Mouse (Mus musculus) neural tube, embryonic 12.5 days (tissue): Measurements from ENCODE around the gene Ccser1. TPM values are rescaled to one million over a fixed set of nuclear protein-coding genes. Genes with fewer than 3 reads are reported as not detected.
A peak's percentile ranks its signal among the peaks of the same experiment; 100 is the strongest.
"Not testable (repeated sequence)": the region's sequence is repeated elsewhere in the genome, so short reads cannot be mapped to it uniquely, and the experiment has no call there.

ENCODE experiments used
- ATAC-seq: fragments of 200-750 bp; cut with Nextera tagmentation; 2 replicates; pipeline ENCODE4 v1.8.0; 2017; ENCODE audit warnings: low read depth, mild to moderate bottlenecking, moderate TSS enrichment, moderate library complexity; ENCODE audit not compliant: low FRiP score
- H3K27ac ChIP-seq: fragments of 300-500 bp; sonication (generic); 2 replicates; pipeline ENCODE4 v1.5.1; 2016
- H3K27me3 ChIP-seq: fragments of 300-500 bp; sonication (generic); replicated peaks from 2 replicates; pipeline ENCODE4 v1.6.1; 2016; ENCODE audit warnings: mild to moderate bottlenecking
- H3K36me3 ChIP-seq: fragments of 300-500 bp; sonication (generic); 2 replicates; pipeline ENCODE4 v1.6.1; 2016; ENCODE audit warnings: mild to moderate bottlenecking
- H3K4me1 ChIP-seq: fragments of 300-500 bp; sonication (generic); 2 replicates; pipeline ENCODE4 v1.6.1; 2016
- H3K4me2 ChIP-seq: fragments of 300-500 bp; sonication (generic); replicated peaks from 2 replicates; pipeline ENCODE4 v1.6.1; 2016; ENCODE audit warnings: mild to moderate bottlenecking
- H3K4me3 ChIP-seq: fragments of 300-500 bp; sonication (generic); 2 replicates; pipeline ENCODE4 v1.5.1; 2016
- H3K9ac ChIP-seq: fragments of 300-500 bp; sonication (generic); 2 replicates; pipeline ENCODE4 v1.6.1; 2016; ENCODE audit warnings: mild to moderate bottlenecking
- H3K9me3 ChIP-seq: fragments of 300-500 bp; sonication (generic); 2 replicates; pipeline ENCODE4 v1.6.1; 2016; ENCODE audit warnings: mild to moderate bottlenecking
- WGBS: fragments of 180-500 bp; shearing (Covaris S2); methylation state at CpG from one replicate; pipeline ENCODE4 v1.1.7; 2016; 5-methylcytosine and 5-hydroxymethylcytosine counted together
- polyA plus RNA-seq: library from polyadenylated mRNA; unstranded; fragments of >200 nt; fragmentation: Nextera tagmentation; extraction: Ambion mirVana; gene quantifications from 2 replicates; pipeline ENCODE4 v1.2.1, GENCODE M21; 2016

Gene Ccser1
- polyA plus RNA-seq, 1 experiment from 2014 or later = 19.4 TPM

- Histone ChIP-seq H3K27me3 (no peaks in the 10 kb centered on the region), H3K4me1 (no peaks in the 10 kb centered on the region)
- 26% methylated on average over 1 of the region's 1 CpGs for WGBS
Observed at GRCm38 (mm10) chr6:62044454-62044853, 864.3 kb downstream of the Ccser1 start.

GRCm38 (mm10) chr6:62045042-62045441 lies 864.9 kb downstream of the Ccser1 start:
- not testable (repeated sequence) for H3K27ac ChIP-seq, ATAC-seq, H3K9me3 ChIP-seq, H3K27me3 ChIP-seq, H3K4me3 ChIP-seq, H3K4me1 ChIP-seq, H3K9ac ChIP-seq, H3K36me3 ChIP-seq, H3K4me2 ChIP-seq
- WGBS = 33% methylated on average over 1 of the region's 1 CpGs

More at GRCm38 (mm10) chr6:62044454-62044853, 864.3 kb downstream of the Ccser1 start:
- Histone ChIP-seq H3K36me3 (no peaks in the 10 kb centered on the region), H3K4me2 (no peak overlapping the region), H3K9ac (no peak overlapping the region), H3K9me3 (no peaks in the 10 kb centered on the region), H3K4me3 (no peak overlapping the region), H3K27ac (no peak overlapping the region)
- no peak for ATAC-seq

- no peaks in the 10 kb centered on the region for H3K36me3 ChIP-seq
- no peaks in the 10 kb centered on the region for H3K27me3 ChIP-seq
- no peak overlapping the region for H3K27ac ChIP-seq
- H3K4me2 ChIP-seq = no peak overlapping the region
- ATAC-seq = no peak
- no peaks in the 10 kb centered on the region for H3K4me1 ChIP-seq
- H3K9me3 ChIP-seq = no peaks in the 10 kb centered on the region
- no peak overlapping the region for H3K9ac ChIP-seq
- no peak overlapping the region for H3K4me3 ChIP-seq
- 78% methylated on average over 2 of the region's 2 CpGs for WGBS
Observed at GRCm38 (mm10) chr6:62055276-62055675, 875.2 kb downstream of the Ccser1 start.

GRCm38 (mm10) chr6:62066363-62067023 lies 886.4 kb downstream of the Ccser1 start:
- Histone ChIP-seq H3K4me3 (no peak overlapping the region), H3K27ac (no peak overlapping the region), H3K9me3 (no peaks in the 10 kb centered on the region), H3K27me3 (no peaks in the 10 kb centered on the region), H3K4me1 (no peaks in the 10 kb centered on the region), H3K36me3 (no peaks in the 10 kb centered on the region), H3K4me2 (no peak overlapping the region), H3K9ac (no peak overlapping the region)
- WGBS = 60% methylated on average over 6 of the region's 6 CpGs
- ATAC-seq = peak; percentile 63; the same call in 1 of the 2 replicates

GRCm38 (mm10) chr6:62067024-62067380 lies 886.9 kb downstream of the Ccser1 start:
- H3K9me3 ChIP-seq = no peaks in the 10 kb centered on the region

GRCm38 (mm10) chr6:62105464-62105863 lies 925.3 kb downstream of the Ccser1 start:
- Histone ChIP-seq H3K9me3 (no peaks in the 10 kb centered on the region), H3K27me3 (no peaks in the 10 kb centered on the region), H3K4me3 (no peak overlapping the region), H3K36me3 (no peaks in the 10 kb centered on the region), H3K4me2 (no peak overlapping the region), H3K27ac (no peak overlapping the region), H3K9ac (no peak overlapping the region), H3K4me1 (no peaks in the 10 kb centered on the region)
- 58% methylated on average over 2 of the region's 2 CpGs for WGBS
- ATAC-seq = no peak

More at GRCm38 (mm10) chr6:62067024-62067380, 886.9 kb downstream of the Ccser1 start:
- Histone ChIP-seq H3K27me3 (no peaks in the 10 kb centered on the region), H3K4me2 (no peak overlapping the region), H3K27ac (no peak overlapping the region), H3K36me3 (no peaks in the 10 kb centered on the region), H3K4me3 (no peak overlapping the region), H3K9ac (no peak overlapping the region), H3K4me1 (no peaks in the 10 kb centered on the region)
- 82% methylated on average over 4 of the region's 4 CpGs for WGBS
- no peak for ATAC-seq

GRCm38 (mm10) chr6:62132531-62132930 lies 952.4 kb downstream of the Ccser1 start:
- no peaks in the 10 kb centered on the region for H3K9me3 ChIP-seq
- H3K9ac ChIP-seq = no peak overlapping the region
- H3K4me3 ChIP-seq = no peak overlapping the region
- no peak overlapping the region for H3K4me2 ChIP-seq
- 88% methylated on average over 2 of the region's 2 CpGs for WGBS
- H3K36me3 ChIP-seq = no peaks in the 10 kb centered on the region
- ATAC-seq = no peak
- H3K27ac ChIP-seq = no peak overlapping the region
- no peaks in the 10 kb centered on the region for H3K4me1 ChIP-seq
- no peaks in the 10 kb centered on the region for H3K27me3 ChIP-seq

- no peaks in the 10 kb centered on the region for H3K9me3 ChIP-seq
- no peak for ATAC-seq
- no peaks in the 10 kb centered on the region for H3K27me3 ChIP-seq
- no peaks in the 10 kb centered on the region for H3K4me1 ChIP-seq
- H3K9ac ChIP-seq = no peak overlapping the region
- H3K27ac ChIP-seq = no peak overlapping the region
- no peak overlapping the region for H3K4me2 ChIP-seq
- H3K36me3 ChIP-seq = no peaks in the 10 kb centered on the region
- no peak overlapping the region for H3K4me3 ChIP-seq
Observed at GRCm38 (mm10) chr6:62160320-62160719, 980.2 kb downstream of the Ccser1 start.

- no peaks in the 10 kb centered on the region for H3K36me3 ChIP-seq
- no peaks in the 10 kb centered on the region for H3K9me3 ChIP-seq
- no peaks in the 10 kb centered on the region for H3K4me1 ChIP-seq
- H3K27ac ChIP-seq = no peak overlapping the region
- WGBS = 71% methylated on average over 6 of the region's 6 CpGs
- no peaks in the 10 kb centered on the region for H3K27me3 ChIP-seq
- H3K4me3 ChIP-seq = no peak overlapping the region
- H3K4me2 ChIP-seq = no peak overlapping the region
- H3K9ac ChIP-seq = no peak overlapping the region
- ATAC-seq = no peak
Observed at GRCm38 (mm10) chr6:62162596-62162995, 982.5 kb downstream of the Ccser1 start.

- no peaks in the 10 kb centered on the region for H3K36me3 ChIP-seq
- no peak overlapping the region for H3K27ac ChIP-seq
- no peak overlapping the region for H3K9ac ChIP-seq
- no peaks in the 10 kb centered on the region for H3K27me3 ChIP-seq
- WGBS = 41% methylated on average over 3 of the region's 3 CpGs
- H3K4me2 ChIP-seq = no peak overlapping the region
- no peak overlapping the region for H3K4me3 ChIP-seq
- no peaks in the 10 kb centered on the region for H3K9me3 ChIP-seq
- no peaks in the 10 kb centered on the region for H3K4me1 ChIP-seq
- ATAC-seq = no peak
Observed at GRCm38 (mm10) chr6:62163826-62164225, 983.7 kb downstream of the Ccser1 start.

GRCm38 (mm10) chr6:62196496-62197188 lies 1016.5 kb downstream of the Ccser1 start:
- H3K4me3 ChIP-seq = no peak overlapping the region
- WGBS = 91% methylated on average over 6 of the region's 6 CpGs
- H3K4me1 ChIP-seq = no peaks in the 10 kb centered on the region
- ATAC-seq = no peak
- H3K36me3 ChIP-seq = no peaks in the 10 kb centered on the region
- H3K4me2 ChIP-seq = no peak overlapping the region
- no peaks in the 10 kb centered on the region for H3K9me3 ChIP-seq
- H3K27ac ChIP-seq = no peak overlapping the region
- no peak overlapping the region for H3K9ac ChIP-seq
- H3K27me3 ChIP-seq = no peaks in the 10 kb centered on the region

GRCm38 (mm10) chr6:62198768-62199167 lies 1018.6 kb downstream of the Ccser1 start:
- H3K27me3 ChIP-seq = no peaks in the 10 kb centered on the region
- WGBS = 81% methylated on average over 6 of the region's 6 CpGs
- H3K27ac ChIP-seq = no peak overlapping the region
- no peak overlapping the region for H3K4me3 ChIP-seq
- H3K36me3 ChIP-seq = no peaks in the 10 kb centered on the region
- H3K4me2 ChIP-seq = no peak overlapping the region
- no peaks in the 10 kb centered on the region for H3K4me1 ChIP-seq
- ATAC-seq = no peak
- no peaks in the 10 kb centered on the region for H3K9me3 ChIP-seq
- no peak overlapping the region for H3K9ac ChIP-seq

- Histone ChIP-seq H3K9me3 (no peaks in the 10 kb centered on the region), H3K9ac (no peak overlapping the region), H3K4me1 (no peaks in the 10 kb centered on the region), H3K27me3 (no peaks in the 10 kb centered on the region), H3K27ac (no peak overlapping the region), H3K4me2 (no peak overlapping the region), H3K36me3 (no peaks in the 10 kb centered on the region), H3K4me3 (no peak overlapping the region)
- no peak for ATAC-seq
- 32% methylated on average over 2 of the region's 2 CpGs for WGBS
Observed at GRCm38 (mm10) chr6:62205013-62205412, 1024.9 kb downstream of the Ccser1 start.
